Mouse (Mus musculus) heart, adult 2 months (tissue): ENCODE results near the gene Gdf15. TPM values are rescaled to one million over a fixed set of nuclear protein-coding genes. Genes with fewer than 3 reads are reported as not detected.

Experiments used
- DNase-seq, 2 experiments: peaks; one replicate each; pipeline ENCODE4 v3.0.0; 2021
- H3K27ac ChIP-seq: fragments of 200-600 bp; 2 replicates; pipeline ENCODE4 v1.8.1; 2022
- H3K27me3 ChIP-seq: fragments of 200-500 bp; 2 replicates; pipeline ENCODE4 v1.6.1; 2012; ENCODE audit warnings: mild to moderate bottlenecking, low read length, inconsistent platforms, mixed read lengths; ENCODE audit not compliant: control insufficient read depth, insufficient read depth
- H3K36me3 ChIP-seq: fragments of 200-500 bp; 2 replicates; pipeline ENCODE4 v1.6.1; 2012; ENCODE audit warnings: low read length, inconsistent platforms; ENCODE audit not compliant: control insufficient read depth, insufficient read depth
- H3K4me1 ChIP-seq: fragments of 200-500 bp; 2 replicates; pipeline ENCODE4 v1.6.1; 2011; ENCODE audit warnings: low read length; ENCODE audit not compliant: control insufficient read depth, insufficient read depth
- H3K4me3 ChIP-seq: fragments of 200-600 bp; 2 replicates; pipeline ENCODE4 v1.8.1; 2022
- H3K79me2 ChIP-seq: fragments of 200-500 bp; replicated peaks from 2 replicates; pipeline ENCODE4 v1.6.1; 2012; ENCODE audit warnings: mild to moderate bottlenecking, inconsistent platforms, low read length, moderate library complexity, mixed read lengths; ENCODE audit not compliant: control insufficient read depth, insufficient read depth
- H3K9ac ChIP-seq: fragments of 200-500 bp; 2 replicates; pipeline ENCODE4 v1.6.1; 2012; ENCODE audit warnings: low read depth, mild to moderate bottlenecking, control low read depth, inconsistent platforms, low read length, mixed read lengths
- CTCF ChIP-seq: fragments of 200-600 bp; IDR thresholded peaks from 2 replicates; pipeline ENCODE4 v1.8.1; 2022; ENCODE audit warnings: antibody characterized with exemption, mild to moderate bottlenecking, moderate library complexity
- EP300 ChIP-seq: fragments of 200-500 bp; IDR thresholded peaks from 2 replicates; pipeline ENCODE4 v1.6.1; 2011; ENCODE audit warnings: low read depth, low read length, control low read depth; ENCODE audit not compliant: insufficient read depth
- POLR2A ChIP-seq: fragments of 200-500 bp; IDR thresholded peaks from 2 replicates; pipeline ENCODE4 v1.6.1; 2011; ENCODE audit warnings: mild to moderate bottlenecking, low read depth, low read length, control low read depth; ENCODE audit not compliant: insufficient read depth
- WGBS: fragments of 180-500 bp; shearing (Covaris S2); methylation state at CpG from one replicate; pipeline ENCODE4 v1.1.7; 2018; 5-methylcytosine and 5-hydroxymethylcytosine counted together
- intact Hi-C: fragments of 180-260 bp; cut with DNase I; formaldehyde crosslinking; loops from one replicate; pipeline ENCODE4 v1.15.1; 2025
- long read RNA-seq: library from polyadenylated mRNA; stranded (forward); transcript quantifications from one replicate; pipeline ENCODE4 v2.0.0, GENCODE M21; 2021
- polyA plus RNA-seq: library from polyadenylated mRNA; depleted of rRNA; stranded (reverse); fragments of >200 nt; gene quantifications from 2 replicates; pipeline ENCODE4 v1.2.3, GENCODE M21; 2012; rRNA removed
- total RNA-seq, 2 experiments: library from RNA; stranded (reverse); gene quantifications; 2 replicates each; pipeline ENCODE4 v1.2.3; 2021

The Gdf15 gene
- 1 to 10 TPM; 1.1 to 2.0 TPM for total RNA-seq
- polyA plus RNA-seq: 0.38 and 3.8 TPM in 2 replicates
- long read RNA-seq, partial matches to known transcripts: 1 of 2 reads
- long read RNA-seq, other reads (novel, unspliced or antisense): 0 of 2 reads

- no peak for DNase-seq
- peak within 1 kb of the TSS; percentile 20; the same call in 1 of the 2 replicates for H3K27ac ChIP-seq
- H3K79me2 ChIP-seq: no peaks in the 10 kb centered on the region
- no peak within 1 kb of the TSS for H3K9ac ChIP-seq
- no peaks in the 10 kb centered on the region for H3K36me3 ChIP-seq
- H3K4me1 ChIP-seq: peaks cover 14% of the 10 kb centered on the region
- 91% methylated on average over 6 of the region's 6 CpGs for WGBS
- no peaks in the 10 kb centered on the region for H3K27me3 ChIP-seq
- H3K4me3 ChIP-seq: no peak within 1 kb of the TSS
- no peak for TF ChIP-seq EP300
- no peak for TF ChIP-seq CTCF
- TF ChIP-seq POLR2A: no peak
- intact Hi-C loops: no loop called here
Observed at GRCm38 (mm10) chr8:70632346-70632892, at the start of gene Gdf15. TSS of gene Gdf15 (minus strand) at chr8:70632456.

GRCm38 (mm10) chr8:70681410-70681809, 49.2 kb upstream of the Gdf15 start:
- intact Hi-C loops: no loop called here
- no peak for DNase-seq
- no peaks in the 10 kb centered on the region for H3K27me3 ChIP-seq
- H3K79me2 ChIP-seq: no peaks in the 10 kb centered on the region
- H3K9ac ChIP-seq: no peak overlapping the region
- 65% methylated on average over 3 of the region's 3 CpGs for WGBS
- H3K4me3 ChIP-seq: no peak overlapping the region
- peaks cover 16% of the 10 kb centered on the region for H3K4me1 ChIP-seq
- H3K27ac ChIP-seq: peak overlapping the region; percentile 85; the same call in 1 of the 2 replicates
- no peaks in the 10 kb centered on the region for H3K36me3 ChIP-seq
- TF ChIP-seq EP300: no peak
- TF ChIP-seq POLR2A: no peak
- TF ChIP-seq CTCF: no peak

GRCm38 (mm10) chr8:70680039-70680438, 47.8 kb upstream of the Gdf15 start:
- peak overlapping the region; percentile 64 for H3K27ac ChIP-seq
- H3K79me2 ChIP-seq: no peaks in the 10 kb centered on the region
- no peak overlapping the region for H3K9ac ChIP-seq
- no peak overlapping the region for H3K4me3 ChIP-seq
- no peak for TF ChIP-seq EP300
- TF ChIP-seq CTCF: no peak
- no peak for TF ChIP-seq POLR2A
- DNase-seq: peak in 1 of 2 experiments; percentile 63
- H3K36me3 ChIP-seq: no peaks in the 10 kb centered on the region
- intact Hi-C loops: no loop called here
- H3K4me1 ChIP-seq: peaks cover 16% of the 10 kb centered on the region
- no peaks in the 10 kb centered on the region for H3K27me3 ChIP-seq
- 25% methylated on average over 3 of the region's 3 CpGs for WGBS

GRCm38 (mm10) chr8:70679404-70679803, 47.1 kb upstream of the Gdf15 start:
- Histone ChIP-seq H3K4me1 (peaks cover 16% of the 10 kb centered on the region), H3K9ac (no peak overlapping the region), H3K4me3 (no peak overlapping the region), H3K36me3 (no peaks in the 10 kb centered on the region), H3K27ac (peak overlapping the region; percentile 64), H3K79me2 (no peaks in the 10 kb centered on the region), H3K27me3 (no peaks in the 10 kb centered on the region)
- 84% methylated on average over 4 of the region's 4 CpGs for WGBS
- intact Hi-C loops: no loop called here
- DNase-seq: no peak
- TF ChIP-seq EP300 (no peak), POLR2A (no peak), CTCF (no peak)

GRCm38 (mm10) chr8:70678679-70679078, 46.4 kb upstream of the Gdf15 start:
- intact Hi-C loops: no loop called here
- Histone ChIP-seq H3K36me3 (no peaks in the 10 kb centered on the region), H3K27ac (peak overlapping the region; percentile 64), H3K79me2 (no peaks in the 10 kb centered on the region), H3K4me3 (no peak overlapping the region), H3K4me1 (peaks cover 23% of the 10 kb centered on the region), H3K9ac (0 out of 2 replicates have a peak overlapping the region, but pooled peaks have one; percentile 15), H3K27me3 (no peaks in the 10 kb centered on the region)
- TF ChIP-seq EP300: no peak
- TF ChIP-seq CTCF: no peak
- no peak for TF ChIP-seq POLR2A
- DNase-seq: no peak

GRCm38 (mm10) chr8:70677451-70678080, 45.3 kb upstream of the Gdf15 start:
- intact Hi-C loops: no loop called here
- 93% methylated on average over 15 of the region's 15 CpGs for WGBS

More at GRCm38 (mm10) chr8:70677451-70678080, 45.3 kb upstream of the Gdf15 start:
- Histone ChIP-seq H3K36me3 (no peaks in the 10 kb centered on the region), H3K9ac (no peak overlapping the region), H3K27me3 (no peaks in the 10 kb centered on the region), H3K4me3 (no peak overlapping the region), H3K4me1 (peaks cover 23% of the 10 kb centered on the region), H3K79me2 (no peaks in the 10 kb centered on the region), H3K27ac (no peak overlapping the region)
- no peak for DNase-seq
- no peak for TF ChIP-seq CTCF
- no peak for TF ChIP-seq EP300
- TF ChIP-seq POLR2A: no peak
